Mouse (Mus musculus) liver, postnatal 0 days (tissue): ENCODE results near the gene Ptpro. TPM values are rescaled to one million over a fixed set of nuclear protein-coding genes. Genes with fewer than 3 reads are reported as not detected.

Source experiments
- ATAC-seq: fragments of 200-750 bp; cut with Nextera tagmentation; 2 replicates; pipeline ENCODE4 v1.8.0; 2017; ENCODE audit warnings: mild to moderate bottlenecking, moderate library complexity
- DNase-seq: peaks from one replicate; pipeline ENCODE4 v3.0.0-alpha.2; 2016
- H3K27ac ChIP-seq: fragments of 300-500 bp; sonication (generic); 2 replicates; pipeline ENCODE4 v1.5.1; 2014; ENCODE audit warnings: antibody characterized with exemption, moderate library complexity, mild to moderate bottlenecking, low read depth
- H3K27me3 ChIP-seq: fragments of 300-500 bp; sonication (generic); 2 replicates; pipeline ENCODE4 v1.6.1; 2014; ENCODE audit warnings: low read length, control low read depth, mixed read lengths; ENCODE audit not compliant: insufficient read depth
- H3K36me3 ChIP-seq: fragments of 300-500 bp; sonication (generic); replicated peaks from 2 replicates; pipeline ENCODE4 v1.6.1; 2014; ENCODE audit warnings: mild to moderate bottlenecking, control low read depth, low read length, moderate library complexity, mixed read lengths; ENCODE audit not compliant: insufficient read depth
- H3K4me1 ChIP-seq: fragments of 300-500 bp; sonication (generic); 2 replicates; pipeline ENCODE4 v1.6.1; 2014; ENCODE audit warnings: antibody characterized with exemption, mild to moderate bottlenecking, control low read depth; ENCODE audit not compliant: insufficient read depth
- H3K4me2 ChIP-seq: fragments of 300-500 bp; sonication (generic); 2 replicates; pipeline ENCODE4 v1.6.1; 2014; ENCODE audit warnings: low read depth, mild to moderate bottlenecking, low read length, moderate library complexity, mixed read lengths
- H3K4me3 ChIP-seq: fragments of 300-500 bp; sonication (generic); 2 replicates; pipeline ENCODE4 v1.5.1; 2014; ENCODE audit warnings: low read depth, low read length
- H3K9ac ChIP-seq: fragments of 300-500 bp; sonication (generic); replicated peaks from 2 replicates; pipeline ENCODE4 v1.6.1; 2014; ENCODE audit warnings: mild to moderate bottlenecking, moderate library complexity
- H3K9me3 ChIP-seq: fragments of 300-500 bp; sonication (generic); 2 replicates; pipeline ENCODE4 v1.6.1; 2016; ENCODE audit warnings: mild to moderate bottlenecking, control low read depth, low read length, mixed read lengths
- CTCF ChIP-seq: sonication (generic); IDR thresholded peaks from 2 replicates; pipeline ENCODE4 v1.5.1; 2016; ENCODE audit warnings: antibody characterized with exemption, low read depth
- EP300 ChIP-seq: IDR thresholded peaks from 2 replicates; pipeline ENCODE4 v1.6.1; 2016; ENCODE audit warnings: antibody characterized with exemption, low read depth, mild to moderate bottlenecking
- WGBS: fragments of 180-500 bp; shearing (Covaris S2); extraction: QIAGEN DNeasy Blood & Tissue Kit; methylation state at CpG from one replicate; pipeline ENCODE4 v1.1.7; 2014; ENCODE audit not compliant: insufficient replicate concordance; 5-methylcytosine and 5-hydroxymethylcytosine counted together
- polyA plus RNA-seq: library from polyadenylated mRNA; unstranded; fragments of >200 nt; fragmentation: Nextera tagmentation; extraction: Ambion mirVana; gene quantifications from 2 replicates; pipeline ENCODE4 v1.2.1, GENCODE M21; 2015

Ptpro gene
- polyA plus RNA-seq, 1 experiment from 2014 or later = 0.86 TPM

- Histone ChIP-seq H3K4me2 (no peak overlapping the region), H3K9ac (no peak overlapping the region), H3K27me3 (no peaks in the 10 kb centered on the region), H3K4me3 (no peak overlapping the region), H3K27ac (no peak overlapping the region), H3K9me3 (no peaks in the 10 kb centered on the region), H3K4me1 (no peaks in the 10 kb centered on the region), H3K36me3 (no peaks in the 10 kb centered on the region)
- ATAC-seq (no peak), DNase-seq (no peak)
- no peak for TF ChIP-seq CTCF
- no peak for TF ChIP-seq EP300
- 72% methylated on average over 2 of the region's 2 CpGs for WGBS
Measured at GRCm38 (mm10) chr6:137411901-137412378, 159.8 kb downstream of the Ptpro start.

DNA sequence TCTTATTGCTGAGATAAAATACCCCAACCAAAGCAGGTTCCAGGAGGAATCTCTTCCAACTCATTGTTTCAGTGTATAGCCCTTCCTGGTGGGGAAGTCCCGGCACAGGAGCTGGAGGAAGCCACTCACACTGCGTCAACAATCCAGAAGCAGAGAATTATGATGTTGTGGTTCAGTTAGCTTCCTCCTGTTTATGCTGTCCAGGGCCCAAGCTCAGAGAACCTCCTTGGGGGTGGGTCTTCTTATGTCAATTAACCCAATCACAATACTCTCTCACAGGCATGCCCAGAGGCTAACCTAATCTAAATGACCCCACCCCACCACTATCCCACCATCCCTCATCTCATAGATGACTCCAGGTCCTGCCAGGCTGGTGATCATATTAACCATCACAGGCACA is 160.9 kb downstream of the Ptpro start:
- no peaks in the 10 kb centered on the region for H3K9me3 ChIP-seq
- 25% methylated on average over 2 of the region's 2 CpGs for WGBS
- no peak overlapping the region for H3K9ac ChIP-seq
- H3K27ac ChIP-seq = no peak overlapping the region
- H3K36me3 ChIP-seq = no peaks in the 10 kb centered on the region
- DNase-seq (no peak), ATAC-seq (no peak)
- no peak for TF ChIP-seq CTCF
- no peak for TF ChIP-seq EP300
- H3K4me2 ChIP-seq = no peak overlapping the region
- no peaks in the 10 kb centered on the region for H3K27me3 ChIP-seq
- H3K4me3 ChIP-seq = no peak overlapping the region
- H3K4me1 ChIP-seq = no peaks in the 10 kb centered on the region

- Histone ChIP-seq H3K4me3 (no peak overlapping the region), H3K9ac (no peak overlapping the region), H3K36me3 (no peaks in the 10 kb centered on the region), H3K27me3 (no peaks in the 10 kb centered on the region), H3K4me1 (no peaks in the 10 kb centered on the region), H3K27ac (no peak overlapping the region), H3K9me3 (no peaks in the 10 kb centered on the region), H3K4me2 (no peak overlapping the region)
- WGBS = 41% methylated on average over 13 of the region's 13 CpGs
- DNase-seq = peak; percentile 40
- peak; percentile 40; the same call in 1 of the 2 replicates for ATAC-seq
- TF ChIP-seq CTCF = peak; percentile 80
- no peak for TF ChIP-seq EP300
Measured at GRCm38 (mm10) chr6:137414531-137415405, 162.6 kb downstream of the Ptpro start.

DNA sequence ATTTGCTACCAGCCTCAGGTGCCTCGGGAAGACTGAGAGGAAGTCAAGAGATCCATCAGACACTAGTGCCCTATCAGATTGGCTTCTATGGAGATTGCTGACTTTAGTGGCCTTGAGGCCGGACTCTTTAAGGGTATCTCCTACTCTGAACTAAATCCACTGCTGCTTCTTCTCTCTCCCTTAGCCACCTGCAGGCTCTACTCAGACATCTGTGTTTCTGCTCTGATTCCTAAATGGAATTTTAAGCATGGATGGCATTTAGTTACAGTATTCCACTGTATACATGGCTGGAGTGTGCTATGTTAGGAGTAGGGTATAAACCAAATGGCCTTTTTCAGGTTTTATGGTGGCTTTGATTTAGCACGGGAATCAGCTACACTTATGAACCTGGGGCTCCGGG is 170.7 kb downstream of the Ptpro start:
- 71% methylated on average over 4 of the region's 4 CpGs for WGBS
- DNase-seq (no peak), ATAC-seq (no peak)
- Histone ChIP-seq H3K9me3 (no peaks in the 10 kb centered on the region), H3K36me3 (no peaks in the 10 kb centered on the region), H3K27me3 (no peaks in the 10 kb centered on the region), H3K4me3 (no peak overlapping the region), H3K4me2 (no peak overlapping the region), H3K9ac (no peak overlapping the region), H3K4me1 (no peaks in the 10 kb centered on the region), H3K27ac (no peak overlapping the region)
- TF ChIP-seq CTCF (no peak), EP300 (no peak)

GRCm38 (mm10) chr6:137423830-137424229 is 171.7 kb downstream of the Ptpro start:
- Histone ChIP-seq H3K9me3 (no peaks in the 10 kb centered on the region), H3K27me3 (no peaks in the 10 kb centered on the region), H3K4me1 (no peaks in the 10 kb centered on the region), H3K4me3 (no peak overlapping the region), H3K9ac (no peak overlapping the region), H3K4me2 (no peak overlapping the region), H3K36me3 (no peaks in the 10 kb centered on the region), H3K27ac (no peak overlapping the region)
- ATAC-seq (no peak), DNase-seq (no peak)
- TF ChIP-seq EP300 (no peak), CTCF (no peak)
- 65% methylated on average over 10 of the region's 10 CpGs for WGBS

GRCm38 (mm10) chr6:137425500-137426432 is 173.6 kb downstream of the Ptpro start:
- Histone ChIP-seq H3K9me3 (no peaks in the 10 kb centered on the region), H3K9ac (no peak overlapping the region), H3K36me3 (no peaks in the 10 kb centered on the region), H3K27ac (no peak overlapping the region), H3K4me2 (no peak overlapping the region), H3K4me3 (no peak overlapping the region), H3K27me3 (no peaks in the 10 kb centered on the region), H3K4me1 (no peaks in the 10 kb centered on the region)
- 71% methylated on average over 14 of the region's 14 CpGs for WGBS
- TF ChIP-seq EP300 (no peak), CTCF (no peak)
- DNase-seq = no peak
- no peak for ATAC-seq
